Mouse (Mus musculus): ENCODE data around the gene Wipi1.
A peak's percentile ranks its signal among the peaks of the same experiment; 100 is the strongest.

Wipi1 gene

DNA sequence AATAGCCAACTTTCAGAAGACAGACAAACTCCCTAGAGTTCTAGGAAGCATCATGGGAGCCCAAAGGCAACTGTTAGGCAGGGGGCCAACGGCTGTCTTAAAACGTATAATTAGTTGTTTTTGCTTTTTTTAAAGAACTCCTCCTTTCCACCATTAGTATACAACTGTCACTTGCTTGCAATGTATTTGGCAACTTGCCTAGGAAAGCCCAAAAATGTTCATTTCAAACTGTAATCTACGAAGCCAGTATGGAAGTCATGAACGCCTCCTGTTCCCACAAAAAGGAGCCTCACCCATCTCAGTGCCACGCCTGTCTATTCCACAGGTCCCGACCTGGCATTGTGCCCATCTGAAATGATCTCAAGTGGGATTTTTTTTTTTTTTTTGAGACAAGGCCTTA lies 35.9 kb downstream of the Wipi1 start:
- no peak for DNase-seq

- DNase-seq = no peak
Observed at GRCm38 (mm10) chr11:109574604-109575003, 37.2 kb downstream of the Wipi1 start.

- no peak for DNase-seq
Observed at GRCm38 (mm10) chr11:109572051-109572450, 39.7 kb downstream of the Wipi1 start.

- DNase-seq = no peak
Observed at GRCm38 (mm10) chr11:109569809-109570208, 42.0 kb downstream of the Wipi1 start.

- no peak for DNase-seq
Observed at GRCm38 (mm10) chr11:109569007-109569618, 42.7 kb downstream of the Wipi1 start.

DNA sequence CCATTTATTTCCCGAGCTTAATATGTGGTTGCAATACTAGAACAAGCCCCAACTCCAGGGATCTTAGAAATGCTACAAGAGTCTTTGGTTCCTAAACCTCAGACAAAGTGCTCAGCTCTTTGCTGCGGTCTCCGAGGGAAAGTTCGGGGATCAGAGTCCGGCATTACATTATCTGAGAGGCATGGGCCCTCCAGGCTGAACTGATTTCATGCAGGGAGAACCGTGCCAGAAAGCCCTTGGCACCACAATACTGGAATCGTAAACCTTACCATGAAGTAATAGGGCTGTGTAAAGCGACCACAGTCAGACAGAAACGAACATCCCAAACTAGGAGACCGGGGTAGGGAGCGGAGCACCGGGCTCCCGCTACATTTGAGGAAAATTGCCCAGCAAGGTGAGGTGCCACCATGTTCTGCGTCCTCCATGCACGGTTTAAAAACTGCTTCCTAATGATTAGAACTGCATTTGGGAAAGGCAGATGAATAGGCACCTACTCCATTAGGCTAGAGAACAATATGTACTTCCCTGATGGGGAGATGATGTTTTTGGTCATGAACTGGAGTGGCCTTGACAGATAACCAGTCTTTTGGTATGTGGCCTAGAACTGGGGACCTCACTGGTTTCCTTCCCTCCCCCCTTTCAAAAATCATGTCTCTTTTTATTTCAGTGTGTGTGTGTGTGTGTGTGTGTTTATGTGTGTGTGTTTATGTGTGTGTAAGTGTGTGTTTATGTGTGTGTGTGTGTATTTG lies 47.1 kb downstream of the Wipi1 start:
- DNase-seq = no peak

GRCm38 (mm10) chr11:109563708-109564107 lies 48.1 kb downstream of the Wipi1 start:
- no peak for DNase-seq

- DNase-seq = no peak
Observed at GRCm38 (mm10) chr11:109561445-109561844, 50.3 kb downstream of the Wipi1 start.

DNA sequence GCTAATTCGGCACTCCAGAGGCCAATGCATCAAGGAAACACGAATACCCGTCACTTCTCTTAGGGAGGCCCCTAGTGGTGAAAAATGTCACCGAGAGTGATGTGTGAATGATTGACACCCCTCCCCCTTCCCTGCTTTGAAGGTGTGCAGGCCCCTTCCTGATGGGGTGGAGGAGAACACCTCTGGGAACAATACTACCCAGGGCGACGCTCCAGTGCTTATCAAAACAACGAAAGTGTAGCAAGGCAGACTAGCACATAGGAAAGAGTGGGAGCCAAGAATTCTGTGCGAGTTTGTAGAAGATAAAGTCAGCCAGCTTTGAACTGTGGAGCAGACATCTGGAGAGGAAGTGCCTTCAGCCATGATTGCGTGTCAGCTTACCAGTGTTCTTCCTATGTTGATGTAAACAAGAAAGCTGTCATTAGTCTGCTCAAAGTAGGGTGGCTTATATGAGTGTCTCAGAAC lies 50.9 kb downstream of the Wipi1 start:
- peak; percentile 72 to 73 for DNase-seq

DNA sequence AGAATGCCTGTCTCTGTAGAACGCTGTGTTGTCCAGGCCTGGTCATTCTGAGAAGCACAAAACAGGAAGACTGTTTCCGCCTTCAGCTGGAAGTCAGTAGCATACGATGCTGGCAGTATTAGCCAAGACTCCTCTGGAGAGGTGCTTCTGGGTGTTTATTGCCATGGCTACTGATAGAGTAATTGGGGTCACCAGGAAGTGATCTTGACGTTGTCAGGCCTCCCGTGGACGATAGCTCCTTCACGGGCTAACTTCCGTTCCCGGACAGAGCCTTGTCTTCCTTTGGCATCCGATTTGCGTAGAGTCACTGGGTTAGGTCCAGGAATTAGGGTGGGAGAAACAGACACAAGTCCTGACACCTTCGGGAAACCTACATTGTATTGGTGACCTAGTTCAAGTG lies 52.5 kb downstream of the Wipi1 start:
- DNase-seq = no peak

GRCm38 (mm10) chr11:109557419-109557818 lies 54.3 kb downstream of the Wipi1 start:
- no peak for DNase-seq

GRCm38 (mm10) chr11:109556130-109556529 lies 55.6 kb downstream of the Wipi1 start:
- DNase-seq = no peak

GRCm38 (mm10) chr11:109554443-109554842 lies 57.3 kb downstream of the Wipi1 start:
- no peak for DNase-seq

DNA sequence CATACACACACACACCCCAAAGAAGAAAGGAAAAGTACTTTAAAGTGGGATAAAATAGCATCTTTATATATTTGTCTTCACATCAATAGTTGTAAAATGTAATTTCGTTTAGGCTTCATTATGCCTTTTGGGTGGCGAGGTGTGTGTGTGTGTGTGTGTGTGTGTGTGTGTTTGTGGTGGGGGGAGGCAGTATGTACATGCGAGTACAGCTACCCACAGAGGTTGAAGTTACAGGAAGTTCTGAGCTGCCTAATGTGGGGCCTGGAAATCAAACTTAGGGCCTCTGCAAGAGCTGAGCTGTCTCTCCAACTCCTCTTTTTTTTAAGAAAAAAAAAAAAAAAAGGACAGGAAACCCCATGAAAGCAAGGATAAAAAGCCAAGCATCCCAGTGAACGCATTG lies 57.8 kb downstream of the Wipi1 start:
- DNase-seq = no peak

DNA sequence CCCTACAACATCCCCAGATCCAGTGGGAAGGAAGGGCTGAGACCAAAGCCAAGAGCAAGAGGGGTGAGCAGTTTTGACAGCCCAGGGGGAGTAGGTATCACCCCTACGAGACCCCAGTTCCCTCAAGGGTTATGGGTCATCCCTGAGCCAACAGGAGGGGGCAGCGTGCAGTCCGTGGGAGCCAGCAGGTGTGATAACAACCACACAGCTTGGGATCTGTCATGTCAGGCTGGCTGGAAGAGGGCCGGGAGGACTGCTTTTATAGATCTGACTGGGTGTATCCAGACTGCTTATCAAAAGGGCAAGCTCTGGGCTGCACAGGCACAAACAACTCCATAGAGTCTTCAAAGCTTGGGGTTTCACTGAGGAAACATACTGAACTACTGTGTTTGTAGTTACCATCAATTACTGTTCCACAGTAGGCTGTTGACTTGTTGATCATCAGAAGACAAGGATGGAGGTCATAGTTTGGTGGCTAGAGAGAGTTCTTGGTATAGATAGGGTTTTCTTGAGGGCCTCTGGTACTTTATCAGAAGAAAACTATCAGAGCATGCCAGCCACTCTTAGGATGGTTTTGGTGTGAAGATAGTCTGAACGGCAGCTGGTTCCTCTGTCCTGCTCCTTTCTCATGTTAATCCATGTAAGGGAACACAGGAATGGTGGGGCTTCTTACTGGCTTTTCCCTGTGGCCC lies 62.0 kb downstream of the Wipi1 start:
- no peak for DNase-seq

DNA sequence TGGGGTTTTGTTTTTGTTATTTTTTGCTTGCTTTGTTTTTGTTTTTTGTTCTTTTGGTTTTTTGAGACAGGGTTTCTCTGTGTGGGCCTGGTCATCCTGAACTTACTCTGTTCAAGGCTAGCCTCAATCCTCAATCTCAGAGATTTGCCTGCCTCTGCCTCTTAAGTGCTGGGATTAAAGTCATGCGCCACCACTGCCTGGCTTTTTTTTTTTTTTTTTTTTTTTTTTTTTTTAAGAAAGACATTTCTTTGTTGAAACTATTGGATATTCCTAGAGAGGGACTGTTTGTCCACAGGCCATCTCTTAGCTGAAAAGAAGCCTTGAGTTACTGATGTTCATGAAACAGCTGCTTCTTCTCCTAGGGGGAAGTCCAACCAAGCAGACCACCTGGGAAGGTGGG lies 64.1 kb downstream of the Wipi1 start:
- no peak for DNase-seq

- no peak for DNase-seq
Observed at GRCm38 (mm10) chr11:109546305-109547001, 65.3 kb downstream of the Wipi1 start.

DNA sequence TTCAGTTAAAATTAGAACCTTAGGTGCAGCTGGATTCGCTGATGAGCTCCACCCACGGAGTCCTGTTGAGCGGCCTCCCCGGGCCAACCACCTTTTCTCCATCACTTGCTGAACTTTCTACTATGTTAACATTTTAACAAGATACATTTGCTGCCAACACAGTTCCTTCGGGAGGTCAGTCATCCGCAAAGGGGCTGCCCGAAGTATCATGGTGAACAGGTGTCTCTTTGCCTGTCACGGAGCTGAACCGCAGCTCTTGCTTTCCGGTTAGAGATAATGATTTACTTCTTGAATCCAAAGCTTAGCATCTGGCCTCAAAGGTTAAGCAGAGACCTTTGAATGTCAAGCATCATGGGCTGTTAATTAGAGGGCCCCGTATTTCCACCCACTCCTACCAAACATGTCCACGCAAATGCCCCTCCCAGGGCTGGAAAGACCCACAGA lies 66.0 kb downstream of the Wipi1 start:
- no peak for DNase-seq

GRCm38 (mm10) chr11:109545265-109545664 lies 66.5 kb downstream of the Wipi1 start:
- DNase-seq = no peak

DNA sequence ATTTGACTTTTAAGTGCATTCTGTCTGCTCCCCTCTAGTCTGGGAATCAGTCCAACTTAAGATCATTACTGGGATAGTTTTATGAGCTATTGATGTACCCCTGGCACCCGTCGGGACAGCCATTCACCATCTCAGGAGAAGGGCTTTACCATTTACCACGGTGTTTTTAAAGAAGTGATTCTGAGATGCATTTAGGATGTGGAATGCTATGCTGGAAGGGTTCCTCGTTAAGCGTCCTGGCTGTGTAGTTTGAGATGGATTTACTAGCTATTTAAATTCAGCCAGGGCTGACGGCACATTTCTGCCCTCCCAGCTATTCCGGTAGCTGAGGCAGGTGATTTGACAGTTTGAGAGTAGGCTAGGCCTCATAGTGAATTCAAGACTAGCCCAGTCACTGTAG lies 67.3 kb downstream of the Wipi1 start:
- no peak for DNase-seq

- no peak for DNase-seq
Observed at GRCm38 (mm10) chr11:109543466-109543865, 68.3 kb downstream of the Wipi1 start.

DNA sequence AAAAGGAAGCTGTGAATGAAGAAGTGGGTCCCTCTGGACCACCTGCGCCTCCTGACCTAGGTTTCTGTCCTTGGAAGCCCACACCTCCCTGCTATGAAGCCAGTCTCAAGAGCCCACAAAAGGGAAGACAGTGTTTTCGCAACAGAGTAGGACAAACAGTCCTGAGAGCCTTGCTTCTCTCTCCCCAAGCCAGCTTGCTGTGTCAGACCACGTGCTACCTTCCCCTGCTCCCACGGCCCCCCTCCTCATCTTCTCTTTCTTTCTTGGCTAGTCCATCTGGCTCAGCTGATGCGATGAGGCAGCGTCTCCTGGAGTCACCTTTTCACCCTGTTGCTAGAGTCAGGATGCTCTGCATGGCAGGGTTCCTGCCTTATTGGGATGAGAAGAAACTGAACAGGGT lies 72.5 kb downstream of the Wipi1 start:
- no peak for DNase-seq

DNA sequence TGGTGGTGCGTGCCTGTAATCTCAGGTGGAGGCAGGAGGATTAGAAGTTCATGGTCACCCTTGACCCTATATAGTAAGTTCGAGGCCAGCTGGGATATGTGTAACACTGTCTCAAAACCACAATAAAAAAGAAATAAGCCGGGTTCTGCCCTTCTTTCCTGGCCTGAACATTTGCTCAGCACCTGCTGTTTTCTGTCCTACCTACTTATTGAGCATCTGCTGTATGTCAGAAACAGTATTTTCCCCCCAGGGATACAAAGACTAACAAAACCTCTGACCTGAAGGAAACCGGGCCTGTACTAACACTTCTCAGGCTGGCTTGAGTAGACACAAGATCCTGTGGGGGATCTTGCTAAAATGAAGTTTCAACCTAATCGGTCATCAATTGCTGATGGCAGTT lies 74.8 kb downstream of the Wipi1 start:
- DNase-seq = no peak

Measured in B cell, adult 2 months (primary cell).